Comparison of ENCODE assay signal across 26 mouse cellular contexts in the genomic region with DNA sequence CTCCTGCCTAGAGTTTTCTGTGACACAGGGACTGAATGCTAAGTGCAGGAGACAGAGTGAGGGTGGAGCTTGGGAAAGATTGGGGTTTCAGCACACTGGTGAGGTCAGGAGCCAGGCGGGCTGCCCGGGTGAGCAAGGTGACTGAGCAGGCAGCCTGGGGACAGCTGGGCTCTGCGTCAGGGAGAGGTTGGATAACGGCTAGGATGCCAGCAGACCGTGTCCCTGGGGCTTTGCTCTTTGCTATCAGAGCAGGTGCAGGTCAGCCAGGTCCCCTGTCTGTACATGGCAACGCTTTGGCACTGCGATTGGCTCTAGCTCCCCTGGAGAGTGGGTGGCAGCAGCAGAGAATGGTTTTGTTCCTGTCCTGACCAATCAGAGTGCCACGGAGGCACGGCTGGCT. TPM values are rescaled to one million over a fixed set of nuclear protein-coding genes. Genes with fewer than 3 reads are reported as not detected.
DNase-seq lines count a peak whose midpoint lies in the region; TF ChIP-seq lines count a peak whose summit lies in the region.
"Had no signal": no experiment of that assay in that cellular context is flagged by ENCODE, and none has a peak within 500 bp of the region (broad histone marks: within the 10 kb centered on the region; RNA-seq: fewer than 3 reads in every experiment).

No protein-coding gene starts in this region.

- 0 out of 2 replicates have a peak overlapping the region, but pooled peaks have one; percentile 17 for H3K4me3 ChIP-seq in E14TG2a.4 (replicated peaks; ENCODE audit: low read length)
- H3K4me3 ChIP-seq in gastrocnemius, adult 2 months: no peak overlapping the region
- H3K4me3 ChIP-seq: erythroblast, embryonic 14.5 days; forebrain, embryonic 12.5 days; hindbrain, embryonic 10.5 days; midbrain, embryonic 10.5 days; midbrain, embryonic 15.5 days had no signal

- no peak for TF ChIP-seq CTCF in E14TG2a.4 (conservative IDR thresholded peaks at IDR 0.05; ENCODE audit: low read length)
- no peak for TF ChIP-seq CTCF in gastrocnemius, adult 2 months (IDR thresholded peaks at IDR 0.05)

- peak; percentile 71 for DNase-seq in gastrocnemius, adult 18-20 months (ENCODE audit: low spot score)
- no peak for DNase-seq in gastrocnemius, postnatal 4 days (ENCODE audit: low spot score in 2 of 2)
- DNase-seq in gastrocnemius, adult 2 months: peak; percentile 87
- peak; percentile 28 to 47 for DNase-seq in gastrocnemius, postnatal 36 days
- DNase-seq in left cerebral cortex, postnatal 14 days (ENCODE audit: low spot score in 2 of 2): no peak
- DNase-seq in lung, postnatal 10 days: no peak
- DNase-seq: adrenal gland, postnatal 25 days; cerebellum, adult 11-12 months; cerebellum, adult 9-11 months; forebrain, postnatal 0 days; heart, postnatal 14 days; kidney, adult 18-20 months; liver; lung, embryonic 14.5 days; right cerebral cortex, postnatal 25 days; spleen, adult 18-20 months; thymus, adult 2 months; thymus, postnatal 36 days had no signal

- intact Hi-C loops in gastrocnemius, adult 2 months (cut with DNase I): no loop called here
- intact Hi-C loops in gastrocnemius, postnatal 36 days (cut with DNase I): no loop called here
- intact Hi-C loops in left cerebral cortex, postnatal 14 days (cut with DNase I): no loop called here

- no peaks in the 10 kb centered on the region for H3K27me3 ChIP-seq in E14TG2a.4 (ENCODE audit: insufficient read depth, low read length)
- H3K27me3 ChIP-seq: forebrain, embryonic 12.5 days; midbrain, embryonic 15.5 days had no signal

- H3K4me1 ChIP-seq in E14TG2a.4 (replicated peaks; ENCODE audit: low read depth, low read length): peaks cover 75% of the 10 kb centered on the region
- H3K4me1 ChIP-seq: forebrain, embryonic 12.5 days; midbrain, embryonic 10.5 days; midbrain, embryonic 15.5 days had no signal

- H3K36me3 ChIP-seq in E14TG2a.4 (ENCODE audit: insufficient read depth, low read length): peaks cover 89% of the 10 kb centered on the region

- H3K27ac ChIP-seq in gastrocnemius, adult 2 months: peak overlapping the region; percentile 83
- H3K27ac ChIP-seq: forebrain, embryonic 12.5 days; hindbrain, embryonic 10.5 days; kidney, postnatal 0 days; liver, embryonic 14.5 days; midbrain, embryonic 10.5 days; midbrain, embryonic 15.5 days had no signal

- no peaks in the 10 kb centered on the region for H3K9me3 ChIP-seq in E14TG2a.4 (ENCODE audit: low read length)
- H3K9me3 ChIP-seq: forebrain, embryonic 12.5 days; hindbrain, embryonic 10.5 days; midbrain, embryonic 10.5 days; midbrain, embryonic 15.5 days had no signal

RNA-seq across cellular contexts. Expression of a gene that starts 12.6 kb away (rescaled TPM):
- under 1 TPM; 0.66 to 0.71 TPM for total RNA-seq in gastrocnemius, adult 18-20 months (2021)
- 1 to 10 TPM; 1.7 to 2.6 TPM for total RNA-seq in gastrocnemius, postnatal 4 days (2021)
- total RNA-seq in gastrocnemius, adult 2 months (2021): 1 to 10 TPM in 1 of 2 experiments, under 1 TPM in 1; 0.70 to 1.2 TPM
- 1 to 10 TPM in 1 of 2 experiments, under 1 TPM in 1; 0.84 to 1.7 TPM for total RNA-seq in gastrocnemius, postnatal 36 days (2021)
- 1 to 10 TPM; 3.1 to 3.7 TPM for total RNA-seq in left cerebral cortex, postnatal 14 days (2021)

RNA-seq across cellular contexts. Expression of a gene that starts 12.7 kb away (rescaled TPM):
- total RNA-seq in gastrocnemius, adult 18-20 months (2021): 10 to 100 TPM; 17.4 to 20.1 TPM
- 10 to 100 TPM; 36.3 to 37.6 TPM for total RNA-seq in gastrocnemius, postnatal 4 days (2021)
- 10 to 100 TPM; 20.1 to 22.3 TPM for total RNA-seq in gastrocnemius, adult 2 months (2021)
- total RNA-seq in gastrocnemius, postnatal 36 days (2021): 10 to 100 TPM; 17.9 to 22.4 TPM
- 10 to 100 TPM; 46.8 to 58.6 TPM for total RNA-seq in left cerebral cortex, postnatal 14 days (2021)

RNA-seq across cellular contexts. Expression of a gene that starts 33.1 kb away (rescaled TPM):
- 10 to 100 TPM; 39.4 to 43.5 TPM for total RNA-seq in gastrocnemius, adult 18-20 months (2021)
- total RNA-seq in gastrocnemius, postnatal 4 days (2021): 10 to 100 TPM; 52.0 to 56.4 TPM
- 10 to 100 TPM; 43.6 to 50.5 TPM for total RNA-seq in gastrocnemius, adult 2 months (2021)
- 10 to 100 TPM; 35.5 to 41.4 TPM for total RNA-seq in gastrocnemius, postnatal 36 days (2021)
- total RNA-seq in left cerebral cortex, postnatal 14 days (2021): 10 to 100 TPM; 86.8 to 96.7 TPM

Comparison
In these comparisons a context has a peak if more than half of its experiments do, and no peak if none do; other contexts are left out.
1. DNase-seq: peak in gastrocnemius, adult 18-20 months (single experiment), gastrocnemius, adult 2 months (single experiment) and gastrocnemius, postnatal 36 days (2 of 2); none in gastrocnemius, postnatal 4 days (0 of 2), left cerebral cortex, postnatal 14 days (0 of 2) and lung, postnatal 10 days (single experiment).